Mouse (Mus musculus) intestine, embryonic 14.5 days (tissue): Measurements from ENCODE around the gene Atp6v0d1. TPM values are rescaled to one million over a fixed set of nuclear protein-coding genes. Genes with fewer than 3 reads are reported as not detected.

Experiments used
- ATAC-seq: fragments of 200-750 bp; cut with Nextera tagmentation; replicated peaks from 2 replicates; pipeline ENCODE4 v1.8.0; 2017; ENCODE audit warnings: low read depth, moderate number of reproducible peaks, moderate TSS enrichment, moderate library complexity; ENCODE audit not compliant: low FRiP score, low TSS enrichment
- DNase-seq: peaks from one replicate; pipeline ENCODE4 v3.0.0-alpha.2; 2018; ENCODE audit warnings: low spot score
- H3K27ac ChIP-seq: fragments of 300-500 bp; sonication (generic); 2 replicates; pipeline ENCODE4 v1.5.1; 2014; ENCODE audit warnings: low read depth, mild to moderate bottlenecking, control low read depth
- H3K27me3 ChIP-seq: fragments of 300-500 bp; sonication (generic); replicated peaks from 2 replicates; pipeline ENCODE4 v1.6.1; 2014; ENCODE audit warnings: low read length, control low read depth; ENCODE audit not compliant: control insufficient read depth, insufficient read depth
- H3K36me3 ChIP-seq: fragments of 300-500 bp; sonication (generic); 2 replicates; pipeline ENCODE4 v1.6.1; 2014; ENCODE audit warnings: low read length, control low read depth; ENCODE audit not compliant: control insufficient read depth, insufficient read depth
- H3K4me1 ChIP-seq: fragments of 300-500 bp; sonication (generic); replicated peaks from 2 replicates; pipeline ENCODE4 v1.6.1; 2014; ENCODE audit warnings: low read length, control low read depth, mixed read lengths; ENCODE audit not compliant: control insufficient read depth, insufficient read depth
- H3K4me2 ChIP-seq: fragments of 300-500 bp; sonication (generic); 2 replicates; pipeline ENCODE4 v1.6.1; 2014; ENCODE audit warnings: low read length
- H3K4me3 ChIP-seq: fragments of 300-500 bp; sonication (generic); 2 replicates; pipeline ENCODE4 v1.5.1; 2014; ENCODE audit warnings: low read depth, low read length, control low read depth, mixed read lengths
- H3K9ac ChIP-seq: fragments of 300-500 bp; sonication (generic); 2 replicates; pipeline ENCODE4 v1.6.1; 2014; ENCODE audit warnings: mild to moderate bottlenecking, low read length
- H3K9me3 ChIP-seq: fragments of 300-500 bp; sonication (generic); 2 replicates; pipeline ENCODE4 v1.6.1; 2016; ENCODE audit warnings: low read length, control low read depth; ENCODE audit not compliant: control insufficient read depth
- WGBS: fragments of 180-500 bp; shearing (Covaris S2); extraction: QIAGEN DNeasy Blood & Tissue Kit; methylation state at CpG from one replicate; pipeline ENCODE4 v1.1.7; 2014; 5-methylcytosine and 5-hydroxymethylcytosine counted together
- polyA plus RNA-seq: library from polyadenylated mRNA; unstranded; fragments of >200 nt; fragmentation: Nextera tagmentation; extraction: Ambion mirVana; gene quantifications from 2 replicates; pipeline ENCODE4 v1.2.1, GENCODE M21; 2014

Gene Atp6v0d1
- polyA plus RNA-seq, 1 experiment from 2014 or later = 72.7 TPM

DNA sequence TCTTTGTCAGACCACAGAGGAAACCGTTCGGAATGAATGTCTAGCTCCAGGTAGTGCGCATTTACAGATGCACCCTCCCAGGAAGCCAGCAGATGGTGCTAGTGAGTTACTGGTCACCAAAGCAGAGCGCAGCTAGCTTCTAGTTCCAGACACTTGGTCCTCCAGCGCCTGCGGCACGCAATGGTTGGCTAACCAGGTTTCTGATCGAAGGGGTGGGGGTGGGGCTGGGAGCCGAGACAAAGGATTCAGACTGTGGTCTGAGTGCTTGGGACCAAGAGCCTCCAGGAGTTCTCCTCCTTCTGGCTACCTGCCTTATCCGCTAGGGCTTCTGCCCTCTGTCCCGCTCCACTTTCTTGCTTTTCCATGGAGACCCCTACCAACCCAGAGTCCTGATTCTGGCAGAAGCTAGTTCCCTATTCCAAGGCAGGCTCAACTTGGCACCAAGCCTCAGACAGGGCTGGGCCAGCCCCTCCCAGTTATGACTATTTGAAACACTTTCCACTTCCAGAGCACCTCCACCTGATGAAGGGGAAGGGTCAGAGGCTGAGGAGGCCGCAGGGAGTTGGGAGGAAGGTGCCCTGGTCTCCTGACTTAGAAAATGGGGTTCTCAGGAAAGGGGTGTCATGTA lies 49.7 kb downstream of the Atp6v0d1 start:
- H3K36me3 ChIP-seq = no peaks in the 10 kb centered on the region
- no peaks in the 10 kb centered on the region for H3K9me3 ChIP-seq
- no peak overlapping the region for H3K4me3 ChIP-seq
- H3K9ac ChIP-seq = no peak overlapping the region
- 0 out of 2 replicates have a peak, but pooled peaks cover 3% of the 10 kb centered on the region for H3K27me3 ChIP-seq
- peak; percentile 24; the same call in 1 of the 2 replicates for ATAC-seq
- H3K4me1 ChIP-seq = peaks cover 30% of the 10 kb centered on the region
- peak; percentile 89 for DNase-seq
- peak overlapping the region; percentile 33; the same call in 1 of the 2 replicates for H3K4me2 ChIP-seq
- no peak overlapping the region for H3K27ac ChIP-seq
- 11% methylated on average over 12 of the region's 12 CpGs for WGBS

DNA sequence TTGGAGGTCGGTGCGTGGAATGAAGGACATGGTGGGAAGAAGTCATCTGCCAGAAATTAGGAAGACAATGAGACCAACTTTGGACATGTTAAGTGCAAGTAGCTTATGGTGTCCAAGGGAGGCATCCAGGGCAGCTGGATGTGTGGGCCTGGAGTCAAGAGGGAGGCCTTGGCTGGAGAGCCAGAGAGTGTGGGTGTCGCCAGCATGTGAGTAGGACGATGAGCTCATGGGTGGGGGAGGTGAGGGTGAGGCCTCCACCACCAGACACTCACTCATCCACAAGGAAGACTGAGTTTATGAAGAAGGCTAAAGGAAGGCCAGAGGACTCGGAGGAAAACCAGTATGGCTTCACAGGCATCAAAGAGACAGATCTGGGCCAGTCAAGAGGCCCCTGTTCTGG lies 51.2 kb downstream of the Atp6v0d1 start:
- Histone ChIP-seq H3K9ac (no peak overlapping the region), H3K27ac (no peak overlapping the region), H3K4me3 (no peak overlapping the region), H3K9me3 (no peaks in the 10 kb centered on the region), H3K4me1 (peaks cover 16% of the 10 kb centered on the region), H3K36me3 (no peaks in the 10 kb centered on the region), H3K4me2 (no peak overlapping the region), H3K27me3 (0 out of 2 replicates have a peak, but pooled peaks cover 3% of the 10 kb centered on the region)
- 63% methylated on average over 5 of the region's 5 CpGs for WGBS
- ATAC-seq = no peak
- no peak for DNase-seq

DNA sequence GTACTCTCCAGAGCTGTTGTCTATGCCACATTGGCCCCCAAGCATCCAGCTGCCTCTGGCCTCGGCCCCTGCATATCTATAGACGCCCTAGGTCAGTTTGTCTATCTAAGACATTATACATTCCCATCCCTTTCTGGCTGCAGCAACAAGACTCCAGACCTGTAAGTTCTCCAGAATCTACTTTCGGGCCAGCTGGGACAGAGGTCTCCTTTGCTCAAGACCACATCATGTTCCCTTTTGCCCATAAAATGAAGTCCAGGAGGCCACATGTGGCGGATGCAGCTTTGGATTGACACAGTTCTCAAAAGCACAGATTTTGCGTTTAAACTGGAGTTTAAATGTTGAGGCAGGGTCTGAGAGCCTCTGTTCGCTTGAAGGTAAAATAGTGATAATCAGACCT lies 51.7 kb downstream of the Atp6v0d1 start:
- DNase-seq (no peak), ATAC-seq (no peak)
- no peak overlapping the region for H3K4me2 ChIP-seq
- WGBS = 86% methylated on average over 6 of the region's 6 CpGs
- H3K27me3 ChIP-seq = 0 out of 2 replicates have a peak, but pooled peaks cover 3% of the 10 kb centered on the region
- H3K9ac ChIP-seq = no peak overlapping the region
- no peak overlapping the region for H3K27ac ChIP-seq
- H3K36me3 ChIP-seq = no peaks in the 10 kb centered on the region
- no peaks in the 10 kb centered on the region for H3K9me3 ChIP-seq
- H3K4me3 ChIP-seq = no peak overlapping the region
- H3K4me1 ChIP-seq = peaks cover 11% of the 10 kb centered on the region; the same call in 1 of the 2 replicates

DNA sequence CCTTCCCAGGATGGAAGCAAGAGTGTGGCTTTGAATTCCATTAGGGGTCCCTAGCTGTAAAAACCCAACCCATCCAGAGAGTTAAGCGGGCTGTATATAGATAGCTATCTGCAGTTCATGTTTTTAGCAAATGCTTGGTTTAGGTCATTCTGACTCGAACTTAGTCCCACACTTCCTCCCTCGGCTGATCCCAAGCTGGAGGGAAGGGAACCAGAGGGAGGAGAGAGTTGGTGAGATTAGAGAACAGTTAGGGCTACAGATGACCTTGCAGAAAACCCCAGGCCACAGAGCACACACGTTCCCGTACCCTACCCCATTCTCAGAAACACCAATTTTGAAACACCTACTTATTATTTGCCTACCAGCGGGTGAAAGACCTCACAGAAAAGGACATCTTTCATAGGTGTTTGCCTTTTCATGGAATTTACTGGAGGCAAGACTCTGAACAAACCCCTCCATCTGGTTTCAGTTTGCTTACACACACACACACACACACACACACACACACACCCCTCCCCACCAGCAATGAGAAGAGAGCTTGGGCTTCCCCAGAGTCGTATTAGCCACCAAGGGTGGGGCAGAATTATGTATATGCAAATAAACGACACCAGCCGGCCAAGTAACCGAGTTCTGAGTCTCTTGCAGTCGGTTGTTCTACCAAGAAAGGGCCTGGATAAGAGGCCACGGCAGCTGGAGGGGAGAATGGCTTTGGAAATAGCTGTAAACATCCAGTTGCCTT lies 55.7 kb downstream of the Atp6v0d1 start:
- H3K4me1 ChIP-seq = no peaks in the 10 kb centered on the region
- no peaks in the 10 kb centered on the region for H3K36me3 ChIP-seq
- DNase-seq = no peak
- no peaks in the 10 kb centered on the region for H3K9me3 ChIP-seq
- no peak overlapping the region for H3K9ac ChIP-seq
- 40% methylated on average over 12 of the region's 12 CpGs for WGBS
- no peak overlapping the region for H3K4me2 ChIP-seq
- H3K27me3 ChIP-seq = no peaks in the 10 kb centered on the region
- H3K4me3 ChIP-seq = no peak overlapping the region
- ATAC-seq = no peak
- H3K27ac ChIP-seq = no peak overlapping the region

DNA sequence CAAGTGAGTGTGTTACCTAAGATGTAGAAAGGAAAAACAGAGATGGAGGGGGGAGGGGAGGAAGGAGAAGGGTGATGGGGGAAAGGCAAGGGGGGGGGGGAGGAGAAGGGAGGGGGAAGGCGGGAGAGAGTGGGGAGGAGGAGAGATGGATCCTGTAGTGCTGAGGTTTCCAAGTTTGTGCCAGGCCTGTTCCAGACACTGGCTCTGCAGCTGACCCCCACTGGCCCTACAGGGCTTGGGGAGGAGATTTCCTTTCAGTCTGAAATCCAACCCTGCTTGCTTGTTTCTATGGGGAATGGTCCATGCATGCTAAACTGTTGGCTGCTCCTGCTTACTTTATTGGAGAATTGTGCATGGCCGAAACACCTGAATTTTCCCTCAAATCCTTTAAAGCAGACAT lies 57.1 kb downstream of the Atp6v0d1 start:
- Histone ChIP-seq H3K9me3 (no peaks in the 10 kb centered on the region), H3K27me3 (no peaks in the 10 kb centered on the region), H3K36me3 (no peaks in the 10 kb centered on the region), H3K4me1 (no peaks in the 10 kb centered on the region), H3K9ac (no peak overlapping the region), H3K4me2 (no peak overlapping the region), H3K27ac (no peak overlapping the region), H3K4me3 (no peak overlapping the region)
- WGBS = 50% methylated on average over 2 of the region's 2 CpGs
- DNase-seq (no peak), ATAC-seq (no peak)

DNA sequence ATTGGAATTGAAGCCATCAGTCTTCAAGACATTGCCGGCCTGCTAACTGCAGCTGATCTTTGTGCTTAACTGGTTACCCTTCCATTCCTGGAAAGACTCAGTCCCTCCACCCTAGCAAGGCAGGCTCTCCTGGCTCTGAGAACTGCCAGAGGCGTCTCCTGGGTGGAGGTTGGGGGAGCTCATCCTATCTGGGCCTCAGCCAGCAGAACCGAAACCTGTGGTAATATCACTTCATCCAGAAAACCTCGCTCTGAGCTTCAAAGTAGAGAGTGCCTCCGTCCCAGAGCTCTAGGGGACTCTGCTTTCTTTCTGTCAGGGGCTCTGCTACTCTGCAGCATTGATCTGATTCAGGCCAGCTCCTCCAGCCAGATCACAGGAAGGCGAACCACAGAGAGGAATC lies 58.9 kb downstream of the Atp6v0d1 start:
- ATAC-seq (no peak), DNase-seq (no peak)
- Histone ChIP-seq H3K9ac (no peak overlapping the region), H3K27ac (no peak overlapping the region), H3K4me3 (no peak overlapping the region), H3K36me3 (no peaks in the 10 kb centered on the region), H3K4me2 (no peak overlapping the region), H3K4me1 (no peaks in the 10 kb centered on the region), H3K9me3 (no peaks in the 10 kb centered on the region), H3K27me3 (no peaks in the 10 kb centered on the region)
- 57% methylated on average over 6 of the region's 6 CpGs for WGBS

DNA sequence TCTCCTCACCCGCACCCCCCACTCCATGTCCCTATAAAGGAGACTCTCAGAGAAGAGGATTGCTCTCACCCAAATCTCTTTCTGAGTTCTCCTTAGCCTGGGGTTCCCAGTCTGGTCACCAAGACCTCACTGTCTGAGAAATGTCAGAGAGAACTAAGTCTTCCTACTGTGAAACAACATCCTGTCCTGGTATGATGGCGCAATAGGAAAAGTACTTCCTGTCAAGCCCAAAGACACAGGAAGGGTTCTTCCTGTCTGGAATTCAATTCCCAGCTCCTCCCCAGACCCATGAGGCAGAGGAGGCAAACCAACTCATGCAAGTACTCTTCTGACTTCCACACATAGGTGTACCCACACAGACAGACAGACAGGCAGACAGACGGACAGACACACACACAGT lies 61.2 kb downstream of the Atp6v0d1 start:
- Histone ChIP-seq H3K27ac (no peak overlapping the region), H3K9me3 (no peaks in the 10 kb centered on the region), H3K36me3 (no peaks in the 10 kb centered on the region), H3K4me1 (no peaks in the 10 kb centered on the region), H3K9ac (no peak overlapping the region), H3K27me3 (no peaks in the 10 kb centered on the region), H3K4me2 (no peak overlapping the region), H3K4me3 (no peak overlapping the region)
- ATAC-seq (no peak), DNase-seq (no peak)
- WGBS = 91% methylated on average over 3 of the region's 3 CpGs

DNA sequence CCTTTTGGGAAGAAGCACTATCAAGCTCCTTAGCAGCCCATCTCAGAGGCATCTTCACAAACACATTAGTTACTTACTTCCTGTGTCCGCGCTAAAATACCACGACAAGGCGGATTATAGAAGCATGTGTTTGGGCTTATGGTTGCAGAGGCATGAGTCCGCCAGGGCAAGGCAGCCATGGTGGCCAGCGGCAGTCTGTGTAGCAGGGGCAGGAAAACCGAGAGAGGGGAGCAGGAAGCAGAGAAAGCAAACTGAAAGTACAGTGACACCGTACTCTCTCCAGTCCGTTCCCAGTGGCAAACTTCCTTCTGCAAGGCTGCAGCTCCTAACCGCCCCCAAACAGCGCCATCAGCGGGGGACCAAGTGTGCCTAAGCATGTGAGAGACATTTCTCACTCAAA lies 66.1 kb downstream of the Atp6v0d1 start:
- DNase-seq (no peak), ATAC-seq (no peak)
- no peak overlapping the region for H3K4me3 ChIP-seq

More for the DNA sequence above, 66.1 kb downstream of the Atp6v0d1 start:
- no peaks in the 10 kb centered on the region for H3K36me3 ChIP-seq
- 68% methylated on average over 12 of the region's 12 CpGs for WGBS
- no peak overlapping the region for H3K27ac ChIP-seq
- H3K4me2 ChIP-seq = no peak overlapping the region
- H3K4me1 ChIP-seq = peaks cover 12% of the 10 kb centered on the region; the same call in 1 of the 2 replicates
- no peak overlapping the region for H3K9ac ChIP-seq
- H3K9me3 ChIP-seq = no peaks in the 10 kb centered on the region
- H3K27me3 ChIP-seq = no peaks in the 10 kb centered on the region
